In genomic region chr8:75064790-75065189, GRCm38 (mm10) we compare ENCODE assay signal across 21 mouse cellular contexts. TPM values are rescaled to one million over a fixed set of nuclear protein-coding genes. Genes with fewer than 3 reads are reported as not detected.
DNase-seq lines count a peak whose midpoint lies in the region; ATAC-seq and TF ChIP-seq lines count a peak whose summit lies in the region.
"Had no signal": no experiment of that assay in that cellular context is flagged by ENCODE, and none has a peak within 500 bp of the region (broad histone marks: within the 10 kb centered on the region; RNA-seq: fewer than 3 reads in every experiment).

No protein-coding gene starts in this region.

- peaks cover 7% of the 10 kb centered on the region for H3K79me2 ChIP-seq in macrophage (ENCODE audit: inconsistent target)

- H3K27me3 ChIP-seq in heart, postnatal 0 days (ENCODE audit: control insufficient read depth, insufficient read depth, low read length) = no peaks in the 10 kb centered on the region
- H3K27me3 ChIP-seq: CH12.LX; forebrain, embryonic 13.5 days; heart, embryonic 12.5 days; Patski had no signal

- WGBS in heart, postnatal 0 days = 50% methylated on average over 3 of the region's 3 CpGs
- 95% methylated on average over 3 of the region's 3 CpGs for WGBS in macrophage (ENCODE audit: missing documents)

- no peak overlapping the region for H3K4me2 ChIP-seq in heart, postnatal 0 days (ENCODE audit: low read depth, low read length)
- H3K4me2 ChIP-seq: forebrain, embryonic 13.5 days; heart, embryonic 12.5 days had no signal

- H3K36me3 ChIP-seq in heart, postnatal 0 days (replicated peaks; ENCODE audit: control insufficient read depth, insufficient read depth, low read length) = peaks cover 56% of the 10 kb centered on the region
- peaks cover 32% of the 10 kb centered on the region; the same call in 1 of the 2 replicates for H3K36me3 ChIP-seq in macrophage (ENCODE audit: inconsistent target)

- peaks cover 23% of the 10 kb centered on the region for H3K4me1 ChIP-seq in heart, postnatal 0 days (ENCODE audit: control insufficient read depth, insufficient read depth)
- H3K4me1 ChIP-seq: forebrain, embryonic 13.5 days had no signal

- no peaks in the 10 kb centered on the region for H3K9me3 ChIP-seq in heart, postnatal 0 days (replicated peaks; ENCODE audit: control insufficient read depth, low read length)
- H3K9me3 ChIP-seq: embryonic facial prominence, embryonic 10.5 days; forebrain, embryonic 13.5 days; heart, embryonic 12.5 days had no signal

- peak; percentile 52 for DNase-seq in gastrocnemius, adult 18-20 months (ENCODE audit: low spot score)
- DNase-seq in gastrocnemius, postnatal 14 days = no peak
- DNase-seq in heart, postnatal 0 days (ENCODE audit: low spot score) = no peak
- DNase-seq in heart, adult 9 months (ENCODE audit: low spot score in 2 of 2) = no peak
- no peak for DNase-seq in embryo, embryonic 9.5 days (ENCODE audit: extremely low spot score)
- DNase-seq: adrenal gland, postnatal 14 days; cerebellum, adult 18-20 months; cerebellum, adult 9-11 months; cerebellum, postnatal 36 days; forebrain, postnatal 0 days had no signal

- peak; percentile 67 for ATAC-seq in heart, postnatal 0 days (ENCODE audit: insufficient read depth, low read depth)
- ATAC-seq: activated CD4-positive, CD25-positive, alpha-beta regulatory T cell, adult 4 months; forebrain, embryonic 13.5 days; forebrain, postnatal 0 days; hindbrain, embryonic 16.5 days; inflammation-experienced regulatory T-cells, adult 6 months; intestine, postnatal 0 days; Patski had no signal

- peak overlapping the region; percentile 36 for H3K27ac ChIP-seq in heart, postnatal 0 days (ENCODE audit: low read depth)
- peak overlapping the region; percentile 76 for H3K27ac ChIP-seq in macrophage
- H3K27ac ChIP-seq: embryonic facial prominence, embryonic 10.5 days; forebrain, embryonic 13.5 days; heart, adult 2 months had no signal

- H3K9ac ChIP-seq in heart, postnatal 0 days (replicated peaks; ENCODE audit: low read depth, low read length) = no peak overlapping the region
- H3K9ac ChIP-seq: forebrain, embryonic 13.5 days; forebrain, postnatal 0 days; heart, embryonic 12.5 days had no signal

- H3K4me3 ChIP-seq in heart, postnatal 0 days (ENCODE audit: low read depth, low read length) = no peak overlapping the region
- H3K4me3 ChIP-seq in macrophage (ENCODE audit: inconsistent target) = no peak overlapping the region
- H3K4me3 ChIP-seq: embryonic facial prominence, embryonic 10.5 days; forebrain, embryonic 13.5 days; heart, adult 2 months; heart, embryonic 12.5 days had no signal

- no peak for TF ChIP-seq CTCF in heart, postnatal 0 days (IDR thresholded peaks at IDR 0.05; ENCODE audit: low read depth)

- no peak for TF ChIP-seq EP300 in heart, postnatal 0 days (IDR thresholded peaks at IDR 0.05; ENCODE audit: low read depth)

- intact Hi-C loops in gastrocnemius, postnatal 14 days (cut with DNase I; ENCODE audit: low total_unique reads) = no loop called here

RNA-seq across cellular contexts. Expression of gene Hmox1, which starts 28.6 kb away (rescaled TPM):
- total RNA-seq in gastrocnemius, adult 18-20 months (2021) = 1 to 10 TPM; 5.0 to 5.3 TPM
- 10 to 100 TPM; 12.2 to 13.8 TPM for total RNA-seq in gastrocnemius, postnatal 14 days (2021)
- 22.9 and 29.2 TPM in 2 replicates for total RNA-seq in heart, postnatal 0 days (2014; rRNA removed; ENCODE audit: low replicate concordance)
- 12.2 and 13.6 TPM in 2 replicates for polyA plus RNA-seq in heart, postnatal 0 days (2015; fragmentation: Nextera tagmentation; extraction: Ambion mirVana)
- 100 to 1,000 TPM in 1 of 26 experiments, 10 to 100 TPM in 23, 1 to 10 TPM in 2; 7.0 to 111 (median 46.5) TPM for total RNA-seq in macrophage (2018; cell fraction: chromatin; rRNA removed)
- total RNA-seq in macrophage (2018; cell fraction: cytosol; rRNA removed) = 100 to 1,000 TPM; 239 to 513 (median 404) TPM
- 100 to 1,000 TPM in 19 of 26 experiments, 10 to 100 TPM in 7; 26.8 to 387 (median 119) TPM for total RNA-seq in macrophage (2018; cell fraction: nucleus; rRNA removed)
- 364 to 915 TPM (median 701 TPM) in 3 replicates for polyA plus RNA-seq in macrophage (2018)

RNA-seq across cellular contexts. Expression of gene Tom1, which starts 31.3 kb away (rescaled TPM):
- 10 to 100 TPM; 54.0 to 58.4 TPM for total RNA-seq in gastrocnemius, adult 18-20 months (2021)
- total RNA-seq in gastrocnemius, postnatal 14 days (2021) = 10 to 100 TPM; 43.8 to 47.2 TPM
- total RNA-seq in heart, postnatal 0 days (2014; rRNA removed; ENCODE audit: low replicate concordance) = 56.1 and 110 TPM in 2 replicates
- polyA plus RNA-seq in heart, postnatal 0 days (2015; fragmentation: Nextera tagmentation; extraction: Ambion mirVana) = 68.7 and 75.8 TPM in 2 replicates
- 10 to 100 TPM; 16.2 to 96.7 (median 44.4) TPM for total RNA-seq in macrophage (2018; cell fraction: chromatin; rRNA removed)
- total RNA-seq in macrophage (2018; cell fraction: cytosol; rRNA removed) = 10 to 100 TPM; 46.0 to 91.8 (median 68.1) TPM
- total RNA-seq in macrophage (2018; cell fraction: nucleus; rRNA removed) = 100 to 1,000 TPM in 1 of 26 experiments, 10 to 100 TPM in 25; 33.0 to 102 (median 52.5) TPM
- polyA plus RNA-seq in macrophage (2018) = 56.0 to 178 TPM (median 76.1 TPM) in 3 replicates

RNA-seq across cellular contexts. Expression of gene Mcm5, which starts 44.6 kb away (rescaled TPM):
- under 1 TPM; 0.66 to 0.87 TPM for total RNA-seq in gastrocnemius, adult 18-20 months (2021)
- total RNA-seq in gastrocnemius, postnatal 14 days (2021) = 1 to 10 TPM; 4.4 to 7.1 TPM
- 51.6 and 51.8 TPM in 2 replicates for total RNA-seq in heart, postnatal 0 days (2014; rRNA removed; ENCODE audit: low replicate concordance)
- 20.9 and 23.8 TPM in 2 replicates for polyA plus RNA-seq in heart, postnatal 0 days (2015; fragmentation: Nextera tagmentation; extraction: Ambion mirVana)
- total RNA-seq in macrophage (2018; cell fraction: chromatin; rRNA removed) = 10 to 100 TPM in 14 of 26 experiments, 1 to 10 TPM in 12; 1.2 to 28.6 (median 10.2) TPM
- total RNA-seq in macrophage (2018; cell fraction: cytosol; rRNA removed) = 10 to 100 TPM in 13 of 26 experiments, 1 to 10 TPM in 13; 5.5 to 19.6 (median 10.1) TPM
- 10 to 100 TPM in 10 of 26 experiments, 1 to 10 TPM in 16; 2.0 to 96.2 (median 8.9) TPM for total RNA-seq in macrophage (2018; cell fraction: nucleus; rRNA removed)
- 3.7 to 96.0 TPM (median 25.7 TPM) in 3 replicates for polyA plus RNA-seq in macrophage (2018)
